Mouse (Mus musculus) embryonic facial prominence, embryonic 13.5 days (tissue): ENCODE results near the gene Itpr1. TPM values are rescaled to one million over a fixed set of nuclear protein-coding genes. Genes with fewer than 3 reads are reported as not detected.

ENCODE experiments used
- microRNA-seq: library from miRNA; unstranded; fragments of <30 nt; microRNA quantifications from one replicate; pipeline ENCODE4, GENCODE M21; 2016
- polyA plus RNA-seq: library from polyadenylated mRNA; unstranded; fragments of >200 nt; fragmentation: Nextera tagmentation; extraction: Ambion mirVana; gene quantifications from 2 replicates; pipeline ENCODE4 v1.2.1, GENCODE M21; 2015

The Itpr1 gene
- polyA plus RNA-seq, 1 experiment from 2014 or later = 7.8 TPM

Small RNAs within 50 kb of the gene (microRNA-seq; reads per million reads assigned to microRNA genes)
- 0.55 reads per million for gene Mir7661

Other genes starting within 250 kb of the Itpr1 start
- gene Setmar, start 148.1 kb upstream of the Itpr1 start, polyA plus RNA-seq = 7.5 and 8.1 TPM in 2 replicates
- gene Sumf1, start 27.5 kb upstream of the Itpr1 start, polyA plus RNA-seq = 22.3 and 23.2 TPM in 2 replicates